8 mouse cellular contexts compared by ENCODE assay signal in genomic region chr4:87141590-87142365, GRCm38 (mm10).
DNase-seq lines count a peak whose midpoint lies in the region; ATAC-seq and TF ChIP-seq lines count a peak whose summit lies in the region.
"Had no signal": no experiment of that assay in that cellular context is flagged by ENCODE, and none has a peak within 500 bp of the region (broad histone marks: within the 10 kb centered on the region; RNA-seq: fewer than 3 reads in every experiment).

No protein-coding gene starts in this region.

- no peak for ATAC-seq in midbrain, postnatal 0 days (ENCODE audit: low FRiP score)

- H3K4me1 ChIP-seq in midbrain, postnatal 0 days (ENCODE audit: insufficient read depth, low read length), result no peaks in the 10 kb centered on the region
- H3K4me1 ChIP-seq in midbrain, embryonic 10.5 days, result no peaks in the 10 kb centered on the region
- H3K4me1 ChIP-seq in cortical plate, adult 2 months (ENCODE audit: control insufficient read depth, insufficient read depth, low read length), result peaks cover 4% of the 10 kb centered on the region

- H3K27ac ChIP-seq in midbrain, postnatal 0 days (ENCODE audit: low read depth, low read length), result no peak overlapping the region
- H3K27ac ChIP-seq in midbrain, embryonic 10.5 days (replicated peaks), result no peak overlapping the region
- peak overlapping the region; percentile 20; the same call in 1 of the 2 replicates for H3K27ac ChIP-seq in cortical plate, adult 2 months (ENCODE audit: insufficient read depth, low read length)

- no peak overlapping the region for H3K4me3 ChIP-seq in midbrain, postnatal 0 days (ENCODE audit: low read depth, low read length)
- no peak overlapping the region for H3K4me3 ChIP-seq in midbrain, embryonic 10.5 days
- H3K4me3 ChIP-seq in cortical plate, adult 2 months (ENCODE audit: insufficient read depth, low read length), result no peak overlapping the region

- TF ChIP-seq CTCF in midbrain, postnatal 0 days (IDR thresholded peaks at IDR 0.05), result no peak
- no peak for TF ChIP-seq CTCF in cortical plate, adult 2 months (IDR thresholded peaks at IDR 0.05; ENCODE audit: extremely low read depth, insufficient read depth, low read length)

- H3K27me3 ChIP-seq in midbrain, postnatal 0 days (ENCODE audit: insufficient read depth, low read length), result no peaks in the 10 kb centered on the region
- H3K27me3 ChIP-seq in midbrain, embryonic 10.5 days (ENCODE audit: low read depth, poor library complexity, severe bottlenecking), result no peaks in the 10 kb centered on the region

- no peak overlapping the region for H3K9ac ChIP-seq in midbrain, postnatal 0 days (replicated peaks; ENCODE audit: low read length, poor library complexity, severe bottlenecking)

- H3K36me3 ChIP-seq in midbrain, postnatal 0 days (ENCODE audit: insufficient read depth, low read length), result no peaks in the 10 kb centered on the region
- no peaks in the 10 kb centered on the region for H3K36me3 ChIP-seq in midbrain, embryonic 10.5 days
- H3K36me3 ChIP-seq: G1E had no signal

- no peak for TF ChIP-seq POLR2A in cortical plate, adult 2 months (IDR thresholded peaks at IDR 0.05; ENCODE audit: extremely low read depth, insufficient read depth, low read length)

- no peaks in the 10 kb centered on the region for H3K9me3 ChIP-seq in midbrain, postnatal 0 days (ENCODE audit: low read length)
- H3K9me3 ChIP-seq in midbrain, embryonic 10.5 days (replicated peaks), result no peaks in the 10 kb centered on the region

- WGBS in midbrain, postnatal 0 days, result 62% methylated on average over 12 of the region's 12 CpGs
- 89% methylated on average over 12 of the region's 12 CpGs for WGBS in midbrain, embryonic 10.5 days

- intact Hi-C loops in heart, postnatal 25 days (cut with DNase I), result no loop called here

- H3K4me2 ChIP-seq in midbrain, postnatal 0 days (ENCODE audit: low read depth, low read length, poor library complexity, severe bottlenecking), result no peak overlapping the region

- peak; percentile 21 to 35 for DNase-seq in heart, adult 18-20 months
- no peak for DNase-seq in heart, postnatal 25 days (ENCODE audit: low spot score)
- peak; percentile 15 for DNase-seq in midbrain, postnatal 0 days (ENCODE audit: low spot score)
- no peak for DNase-seq in midbrain, embryonic 10.5 days (ENCODE audit: low spot score)
- peak; percentile 62 for DNase-seq in telencephalon, adult 2 months (ENCODE audit: low read depth, low spot score)
- DNase-seq in kidney, postnatal 4 days, result no peak

Comparison
In these comparisons a context has a peak if more than half of its experiments do, and no peak if none do; other contexts are left out.
1. DNase-seq: peak in heart, adult 18-20 months (2 of 2), midbrain, postnatal 0 days (single experiment) and telencephalon, adult 2 months (single experiment); none in heart, postnatal 25 days (single experiment), midbrain, embryonic 10.5 days (single experiment) and kidney, postnatal 4 days (0 of 2).